Mouse (Mus musculus) hematopoietic multipotent progenitor cell, adult 10-12 weeks (in vitro differentiated cells): ENCODE results near the gene Ucn. TPM values are rescaled to one million over a fixed set of nuclear protein-coding genes. Genes with fewer than 3 reads are reported as not detected.

Experiments used
- polyA plus RNA-seq: library from polyadenylated mRNA; stranded (reverse); fragments of >175 nt; gene quantifications from 2 replicates; pipeline ENCODE4 v1.2.3, GENCODE M21; 2012; ENCODE audit warnings: low replicate concordance

The Ucn gene
- polyA plus RNA-seq, result not detected in 2 replicates

DNA sequence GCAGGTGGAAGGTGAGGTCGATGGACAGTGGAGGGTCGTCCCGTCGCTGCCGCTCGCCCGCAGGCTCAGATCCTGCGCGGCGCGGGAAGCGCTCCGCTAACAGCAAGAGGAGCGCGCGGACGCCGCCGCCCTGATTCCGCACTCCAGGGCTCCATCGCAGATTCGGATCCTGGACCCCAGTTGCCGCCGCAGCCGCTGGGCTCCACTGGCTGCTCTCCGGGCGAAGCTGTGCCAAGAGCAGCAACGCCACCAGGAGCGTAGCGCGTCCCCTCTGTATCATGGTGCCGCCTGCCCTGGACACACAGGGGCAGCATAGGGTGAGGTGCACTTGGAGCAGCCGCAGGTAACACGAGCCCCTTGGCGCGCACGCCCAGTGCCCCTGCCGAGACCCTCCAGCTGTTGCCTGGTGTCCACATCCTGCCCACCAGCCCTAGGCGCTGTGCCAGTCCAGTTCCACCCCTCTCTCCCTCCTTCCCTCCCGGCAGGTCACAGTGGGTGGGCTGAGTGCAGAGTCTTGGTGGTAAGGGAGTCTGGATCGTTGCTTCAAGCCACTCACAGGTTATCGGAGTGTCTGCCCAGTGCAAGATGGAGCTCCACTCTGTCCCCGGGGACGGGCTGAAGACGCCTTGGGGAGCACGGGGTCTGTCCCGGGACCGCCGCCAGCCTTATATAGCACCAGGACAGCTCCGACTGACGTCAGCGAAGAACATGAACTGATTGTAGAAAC is at the start of gene Ucn:
Ucn (minus strand) TSS at position 589 of the 727 bp plus-strand sequence.

DNA sequence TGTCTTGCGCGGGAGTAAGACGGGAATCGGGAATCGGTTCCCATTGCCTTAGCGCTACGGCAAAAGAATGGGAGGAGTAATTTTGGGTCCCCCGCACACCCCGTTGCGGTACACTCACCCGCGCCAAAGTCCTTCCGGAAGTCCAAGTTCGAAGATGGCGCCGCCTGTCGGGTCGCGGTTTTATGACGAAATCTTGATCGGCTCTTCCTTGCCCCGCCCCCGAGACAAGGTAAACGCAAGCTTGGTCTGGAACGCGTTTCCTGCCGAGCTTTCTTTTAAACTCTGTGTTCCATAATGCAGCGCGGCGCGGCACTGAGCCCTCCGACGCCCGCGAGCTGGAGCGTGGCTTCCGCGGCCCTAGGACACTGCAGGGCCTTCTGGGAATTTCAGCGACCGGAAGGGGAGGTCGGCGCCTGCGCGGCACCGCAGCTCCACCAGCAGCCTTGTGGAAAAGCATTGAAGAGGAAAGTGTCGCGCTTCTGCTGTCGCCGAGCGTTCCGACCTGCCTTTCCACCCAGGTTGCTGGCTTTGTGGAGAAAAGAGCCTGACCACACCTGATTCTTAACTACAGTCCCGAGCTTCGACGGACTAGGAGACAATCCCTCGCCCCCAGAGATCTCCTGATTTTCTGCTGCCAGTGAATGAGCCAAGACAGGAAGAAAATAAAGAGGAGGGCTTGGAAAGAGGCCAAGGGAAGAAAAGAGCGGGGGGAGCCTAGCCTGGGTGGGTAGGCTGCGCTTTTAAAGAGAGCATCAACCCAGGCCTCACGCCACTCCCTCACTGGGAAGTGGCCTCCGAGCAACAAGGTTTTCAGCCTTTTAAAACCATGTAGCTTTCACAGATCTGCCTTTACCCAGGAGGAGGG is 41.4 kb upstream of the Ucn start, which contains the start of the genes Gm29609 and Gtf3c2:
Gm29609 (minus strand) TSS at position 146 of the 865 bp plus-strand sequence.
Gtf3c2 (minus strand) TSS at position 379 of the 865 bp plus-strand sequence.

DNA sequence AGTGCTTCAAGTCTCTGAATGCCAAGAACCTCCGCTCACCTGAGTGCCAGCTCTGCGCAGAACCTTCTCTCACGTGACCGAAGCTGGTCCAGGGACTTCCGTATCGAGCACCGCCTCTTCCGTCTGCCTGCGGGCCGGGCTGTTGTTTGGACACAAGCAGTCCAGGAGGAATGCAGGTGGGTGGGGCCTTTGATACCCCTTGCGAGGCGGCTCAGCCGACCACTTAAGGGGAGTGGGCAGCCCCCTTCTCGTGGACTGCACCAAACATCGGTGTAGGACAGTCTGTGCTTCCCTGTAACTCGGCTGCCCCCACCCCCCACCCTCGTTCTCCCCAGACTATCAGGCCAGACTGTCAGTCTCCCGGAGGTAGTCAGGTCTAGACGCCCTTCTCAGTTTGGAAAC is 15.5 kb upstream of the Ucn start, which contains the start of gene Mpv17:
Mpv17 (minus strand) TSS at position 100 of the 402 bp plus-strand sequence.

DNA sequence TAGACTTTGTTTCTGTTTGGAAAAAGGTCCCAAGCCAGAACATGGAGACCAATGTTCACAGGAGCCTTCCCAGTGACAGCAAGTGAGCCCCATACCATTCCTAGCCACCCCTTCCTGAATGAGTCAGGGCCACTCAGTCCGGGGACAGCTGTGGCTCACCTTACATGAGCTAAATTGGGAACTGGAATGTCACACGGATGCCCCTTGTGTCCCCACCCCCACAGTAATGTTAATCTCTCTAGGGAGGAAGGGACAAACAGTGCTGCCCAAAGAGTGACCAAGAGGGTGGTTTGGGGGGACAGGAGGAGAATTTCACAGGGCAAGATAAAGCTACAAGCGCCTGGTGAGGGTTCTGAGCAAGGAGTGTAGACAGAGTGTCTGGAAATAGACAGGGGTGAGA is 22.3 kb downstream of the Ucn start, which contains the start of gene Trim54:
Trim54 (plus strand) TSS at position 359 of the 400 bp plus-strand sequence.

DNA sequence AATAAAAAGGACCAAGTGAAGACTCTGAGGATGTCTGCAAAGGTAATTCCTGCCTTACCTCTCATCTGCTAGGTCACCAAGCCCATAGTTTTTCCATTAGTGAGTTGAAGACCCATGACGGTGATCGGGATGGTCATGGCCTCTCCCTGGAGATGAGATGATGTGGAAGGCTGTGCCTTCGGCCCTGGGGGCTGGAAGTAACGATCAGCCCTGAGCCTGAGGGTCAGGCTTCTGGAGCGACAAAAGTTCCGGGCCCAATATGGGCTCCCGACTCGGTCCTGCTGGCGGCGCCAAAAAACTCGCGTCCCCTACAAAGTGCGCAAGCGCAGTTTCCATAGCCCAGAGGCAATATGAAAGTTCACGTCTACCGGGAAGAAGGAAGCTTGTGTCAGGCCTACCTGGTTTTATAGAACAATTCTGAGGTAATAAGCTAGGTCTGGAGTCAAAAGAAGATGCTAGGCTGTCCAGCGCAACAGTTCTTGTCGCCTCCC is 30.6 kb downstream of the Ucn start, which contains the start of gene Slc30a3:
Slc30a3 (minus strand) TSS at position 238 of the 491 bp plus-strand sequence.

DNA sequence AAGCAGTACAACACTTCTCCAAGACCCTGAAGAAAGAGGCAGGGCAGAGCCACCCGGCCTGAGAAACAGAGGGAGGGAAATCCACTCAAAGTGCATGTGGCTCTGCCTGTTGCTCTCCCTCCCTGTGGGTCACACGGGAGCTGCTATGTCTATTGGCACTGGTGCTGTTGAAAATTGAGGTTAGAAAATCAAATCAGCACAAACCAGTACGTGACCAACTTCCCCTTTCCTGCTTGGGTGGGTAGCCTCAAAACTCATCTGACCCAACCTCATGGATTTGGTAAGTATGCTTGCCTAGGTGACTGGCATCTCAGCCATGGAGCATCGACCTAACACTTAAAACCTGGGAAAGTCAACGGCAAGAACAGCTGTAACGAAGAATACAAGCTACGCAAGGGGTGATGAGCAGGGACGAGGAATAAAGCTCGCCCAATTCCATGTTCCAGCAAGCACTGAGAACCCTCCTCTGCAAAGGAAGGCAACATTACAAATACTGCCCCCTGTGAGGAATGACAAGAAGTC is 32.8 kb downstream of the Ucn start, which contains the start of gene Dnajc5g:
Dnajc5g (plus strand) TSS at position 472 of the 522 bp plus-strand sequence.

Other genes starting within 250 kb of the Ucn start
- 69.0 and 88.1 TPM in 2 replicates for gene Ost4, start 231.0 kb downstream of the Ucn start, polyA plus RNA-seq
- gene Emilin1, start 225.4 kb downstream of the Ucn start, polyA plus RNA-seq, result 7.6 and 9.2 TPM in 2 replicates
- 16.9 and 28.2 TPM in 2 replicates for gene Khk, start 217.4 kb downstream of the Ucn start, polyA plus RNA-seq
- not detected in 2 replicates for gene Cgref1, start 193.2 kb downstream of the Ucn start, polyA plus RNA-seq
- 69.0 and 140 TPM in 2 replicates for gene Preb, start 178.5 kb downstream of the Ucn start, polyA plus RNA-seq
- not detected in 2 replicates for gene Tcf23, start 170.2 kb downstream of the Ucn start, polyA plus RNA-seq
- 34.5 and 40.4 TPM in 2 replicates for gene Atraid, start 90.5 kb downstream of the Ucn start, polyA plus RNA-seq
- gene Slc5a6, start 89.9 kb downstream of the Ucn start, polyA plus RNA-seq, result 0.99 and 7.6 TPM in 2 replicates
- 138 and 183 TPM in 2 replicates for gene Cad, start 84.0 kb downstream of the Ucn start, polyA plus RNA-seq
- gene Dnajc5g, start 32.5 kb downstream of the Ucn start, polyA plus RNA-seq, result not detected in 2 replicates
- not detected in 2 replicates for gene Slc30a3, start 30.6 kb downstream of the Ucn start, polyA plus RNA-seq
- gene Trim54, start 22.1 kb downstream of the Ucn start, polyA plus RNA-seq, result not detected in 2 replicates
- 6.9 and 9.5 TPM in 2 replicates for gene Mpv17, start 15.4 kb upstream of the Ucn start, polyA plus RNA-seq
- 12.7 and 18.1 TPM in 2 replicates for gene Gm29609, start 41.1 kb upstream of the Ucn start, polyA plus RNA-seq
- gene Gtf3c2, start 41.3 kb upstream of the Ucn start, polyA plus RNA-seq, result 53.0 and 56.8 TPM in 2 replicates
- gene Snx17, start 54.4 kb upstream of the Ucn start, polyA plus RNA-seq, result 32.7 and 32.9 TPM in 2 replicates
- 82.6 and 198 TPM in 2 replicates for gene Eif2b4, start 54.6 kb upstream of the Ucn start, polyA plus RNA-seq
- 85.6 and 214 TPM in 2 replicates for gene Zfp513, start 63.5 kb upstream of the Ucn start, polyA plus RNA-seq
- gene Ppm1g, start 81.9 kb upstream of the Ucn start, polyA plus RNA-seq, result 143 and 183 TPM in 2 replicates
- 45.1 and 66.7 TPM in 2 replicates for gene Nrbp1, start 102.0 kb upstream of the Ucn start, polyA plus RNA-seq
- 0.39 and 0.83 TPM in 2 replicates for gene Gm9970, start 102.4 kb upstream of the Ucn start, polyA plus RNA-seq
- 12.7 and 31.3 TPM in 2 replicates for gene Krtcap3, start 112.9 kb upstream of the Ucn start, polyA plus RNA-seq
- gene Ift172, start 152.3 kb upstream of the Ucn start, polyA plus RNA-seq, result 25.9 and 29.5 TPM in 2 replicates
- gene Fndc4, start 157.3 kb upstream of the Ucn start, polyA plus RNA-seq, result 0.55 and 1.1 TPM in 2 replicates
- gene Gckr, start 158.6 kb upstream of the Ucn start, polyA plus RNA-seq, result not detected in 2 replicates